Mouse (Mus musculus) liver, adult 2 months (tissue): ENCODE measurements around the gene Creb3l2.

ENCODE experiments used
- CTCF ChIP-seq: fragments of 200-500 bp; IDR thresholded peaks from 2 replicates; pipeline ENCODE4 v1.5.1; 2011; ENCODE audit warnings: low read depth, low read length, control low read depth
- POLR2A ChIP-seq: fragments of 200-500 bp; IDR thresholded peaks from 2 replicates; pipeline ENCODE4 v1.6.1; 2011; ENCODE audit warnings: low read length, control low read depth; ENCODE audit not compliant: insufficient read depth; ENCODE audit errors: extremely low read depth

- TF ChIP-seq CTCF: no peak
- TF ChIP-seq POLR2A: no peak
These were observed 2.1 kb downstream of the Creb3l2 start for GRCm38 (mm10) chr6:37439676-37440490.
